Mouse (Mus musculus) G1E (cell line): Measurements from ENCODE around the gene Man2a2.

Experiments
- CTCF ChIP-seq: IDR thresholded peaks from 2 replicates; pipeline ENCODE4 v1.5.1; 2012; ENCODE audit warnings: low read depth, low read length, inconsistent platforms, mixed read lengths
- GATA1 ChIP-seq: IDR thresholded peaks from 2 replicates; pipeline ENCODE4 v1.6.1; 2012; ENCODE audit warnings: borderline replicate concordance, low read length, inconsistent platforms, mixed read lengths
- GATA2 ChIP-seq: IDR thresholded peaks from 2 replicates; pipeline ENCODE4 v1.6.1; 2012; ENCODE audit warnings: low read depth, low read length, inconsistent platforms, borderline replicate concordance
- POLR2AphosphoS5 ChIP-seq: IDR thresholded peaks from 2 replicates; pipeline ENCODE4 v1.6.1; 2012; ENCODE audit warnings: low read depth, low read length, inconsistent platforms; ENCODE audit not compliant: insufficient replicate concordance
- TAL1 ChIP-seq: conservative IDR thresholded peaks from 2 replicates; pipeline ENCODE4 v1.6.1; 2012; ENCODE audit warnings: low read depth, low read length, inconsistent platforms, mixed read lengths

DNA sequence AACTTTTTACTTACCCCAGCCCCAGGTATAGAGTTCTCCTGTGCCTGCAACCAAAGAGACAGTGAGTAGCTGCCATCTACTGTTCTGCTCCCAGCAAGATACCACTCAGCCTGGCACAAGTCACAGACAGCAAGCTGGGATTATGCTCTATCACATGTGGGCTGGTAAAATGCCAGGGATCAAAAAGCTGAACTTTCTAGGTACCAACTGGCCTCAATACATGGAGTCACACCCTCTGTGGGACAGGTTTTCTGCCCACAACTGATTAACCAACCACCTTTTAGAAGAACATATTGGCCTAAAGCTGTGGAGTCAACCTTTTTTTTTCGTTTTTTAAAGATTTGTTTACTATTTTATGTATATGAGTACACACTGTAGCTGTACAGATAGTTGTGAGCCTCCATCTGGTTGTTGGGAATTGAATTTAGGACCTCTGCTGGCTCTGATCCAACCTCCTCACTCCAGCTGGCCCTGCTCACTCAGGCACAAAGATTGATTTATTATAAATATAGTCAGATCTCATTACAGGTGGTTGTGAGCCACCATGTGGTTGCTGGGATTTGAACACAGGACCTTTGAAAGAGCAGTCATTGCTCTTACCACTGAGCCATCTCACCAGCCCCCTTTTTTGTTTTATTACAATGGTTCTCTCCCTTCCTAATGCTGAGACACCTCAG is 53.6 kb downstream of the Man2a2 start:
- TF ChIP-seq CTCF (no peak), GATA1 (no peak), GATA2 (no peak), TAL1 (no peak), POLR2AphosphoS5 (no peak)
